Mouse (Mus musculus): ENCODE data around the gene Il17re.
A peak's percentile ranks its signal among the peaks of the same experiment; 100 is the strongest.

Il17re gene

DNA sequence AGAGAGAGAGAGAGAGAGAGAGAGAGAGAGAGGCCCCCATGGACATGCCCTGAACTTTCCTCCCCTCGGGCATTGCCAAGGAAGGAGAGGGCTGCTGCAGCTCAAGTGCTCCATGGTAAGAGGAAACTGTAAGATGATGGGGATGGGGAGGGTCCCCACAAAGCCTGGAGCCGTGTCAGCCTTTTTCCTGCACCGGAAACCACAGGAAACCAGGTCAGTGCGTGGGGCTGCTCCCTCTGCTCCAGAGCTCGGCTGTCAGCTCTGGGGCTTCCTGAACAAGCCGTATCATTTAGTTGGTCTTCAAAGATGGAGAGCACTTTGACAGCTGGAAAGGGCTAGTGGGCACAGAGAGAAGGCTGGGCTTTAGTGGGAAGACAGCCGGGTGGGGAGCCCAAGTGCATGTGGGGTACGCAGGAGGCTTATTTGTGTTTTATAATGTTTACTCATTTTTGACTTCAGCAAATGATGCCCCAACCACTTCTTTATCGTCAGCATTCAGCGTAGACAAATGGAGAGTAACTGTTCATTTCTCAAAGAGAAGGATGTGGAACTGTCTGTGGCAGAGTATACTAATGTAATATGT, at the start of gene Il17re:
Gene Il17re, plus strand, starts transcription at position 533 of the 583 bp plus-strand sequence.
- DNase-seq (ENCODE audit: low read depth): no peak

DNA sequence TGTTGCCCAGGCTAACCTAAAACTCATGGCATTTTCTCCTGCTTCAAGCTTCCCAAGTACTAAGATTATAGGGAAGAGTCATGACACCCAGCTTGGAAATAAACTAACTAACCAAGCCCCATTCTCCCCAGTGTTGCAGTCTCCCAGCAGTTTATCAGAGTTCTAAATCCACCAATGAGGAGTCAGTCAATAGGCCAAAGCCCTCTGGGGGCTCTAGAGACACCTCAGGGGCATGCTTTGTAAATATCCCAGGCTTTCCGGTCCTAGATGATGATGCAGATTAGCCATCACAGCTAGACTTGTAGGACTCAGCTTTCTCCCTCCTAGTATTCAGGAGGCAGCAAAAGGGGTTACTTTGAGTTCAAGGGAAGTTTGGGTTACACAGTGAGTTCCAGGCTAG, 48.3 kb upstream of the Il17re start:
- DNase-seq (ENCODE audit: low read depth): no peak

DNA sequence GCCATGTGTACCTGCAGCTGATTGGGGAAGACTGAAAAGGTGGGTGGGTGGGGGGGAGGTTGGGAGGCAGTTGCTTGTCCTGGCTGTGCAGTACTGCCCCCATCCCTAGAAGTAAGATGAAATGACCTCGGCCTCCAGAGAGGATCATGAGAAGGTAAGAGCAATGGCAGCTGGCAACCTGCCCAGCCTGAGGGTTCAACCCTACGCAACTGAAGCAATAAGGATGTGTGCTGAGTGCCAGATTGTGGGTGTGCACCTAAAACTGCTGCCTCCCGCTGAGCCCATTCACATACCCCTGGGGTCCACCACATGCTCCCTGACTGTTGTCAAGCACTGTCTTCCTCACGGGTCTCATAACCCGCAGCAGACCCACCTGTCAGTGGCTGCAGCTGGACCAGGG, 41.9 kb upstream of the Il17re start:
- DNase-seq (ENCODE audit: low read depth): no peak

DNA sequence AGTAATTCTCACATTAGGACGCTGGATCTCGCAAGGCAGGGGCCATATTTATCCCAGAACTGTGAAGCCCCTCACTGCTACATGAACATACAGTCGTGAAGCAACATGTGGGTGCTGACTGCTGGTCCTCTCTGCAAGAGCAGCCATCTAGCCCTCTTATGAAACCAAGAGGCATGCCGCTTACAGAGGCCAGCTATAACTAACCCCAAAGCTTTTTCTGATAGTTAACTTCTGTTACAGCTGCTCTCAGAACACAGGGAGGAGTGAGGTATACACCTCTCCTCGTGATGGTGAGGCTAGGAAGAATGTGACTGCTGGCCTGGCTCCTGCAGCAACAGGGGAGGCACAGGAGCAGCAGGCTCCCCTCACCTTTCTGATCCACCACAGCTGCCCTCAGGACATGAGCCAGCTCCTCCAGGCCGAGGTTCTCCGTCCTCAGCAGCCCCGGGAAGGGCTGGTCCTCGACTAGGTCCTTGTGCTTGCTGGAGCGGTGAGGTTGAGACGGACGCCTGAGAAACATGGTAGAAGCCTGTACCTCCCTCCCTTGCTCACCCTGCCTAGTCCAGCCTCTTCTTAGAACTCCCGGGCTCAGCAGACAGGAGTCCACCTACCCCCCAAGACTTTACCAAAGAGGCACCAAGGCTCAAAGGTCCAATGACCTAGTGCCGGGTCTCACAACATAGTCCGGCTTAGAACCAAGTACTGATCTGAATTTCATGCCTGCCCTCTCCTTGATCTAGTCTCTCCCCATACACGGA, 39.7 kb upstream of the Il17re start:
- DNase-seq (ENCODE audit: low read depth): no peak

DNA sequence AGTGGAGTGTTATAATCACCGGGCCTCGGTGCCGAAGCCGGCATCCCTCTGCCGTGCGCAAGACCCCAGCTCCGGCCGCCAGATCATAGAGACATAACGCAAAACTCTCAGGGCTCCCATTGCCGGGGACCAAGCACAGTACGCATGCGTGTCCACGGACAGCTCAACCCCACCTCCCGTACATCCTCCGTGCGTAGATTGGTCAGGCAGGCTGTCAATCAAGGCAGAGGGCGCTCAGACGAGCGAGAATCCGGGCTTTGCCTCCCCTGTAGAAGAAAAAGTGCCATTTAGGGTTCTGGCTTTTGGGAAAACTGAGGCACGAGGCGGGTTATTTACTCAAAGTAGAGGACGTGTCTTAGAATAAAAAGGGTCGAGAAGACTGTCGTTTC, 39.1 kb upstream of the Il17re start, which contains the start of gene Rpusd3:
Gene Rpusd3, minus strand, starts transcription at position 142 of the 389 bp plus-strand sequence.
- DNase-seq (ENCODE audit: low read depth): peak; percentile 99

DNA sequence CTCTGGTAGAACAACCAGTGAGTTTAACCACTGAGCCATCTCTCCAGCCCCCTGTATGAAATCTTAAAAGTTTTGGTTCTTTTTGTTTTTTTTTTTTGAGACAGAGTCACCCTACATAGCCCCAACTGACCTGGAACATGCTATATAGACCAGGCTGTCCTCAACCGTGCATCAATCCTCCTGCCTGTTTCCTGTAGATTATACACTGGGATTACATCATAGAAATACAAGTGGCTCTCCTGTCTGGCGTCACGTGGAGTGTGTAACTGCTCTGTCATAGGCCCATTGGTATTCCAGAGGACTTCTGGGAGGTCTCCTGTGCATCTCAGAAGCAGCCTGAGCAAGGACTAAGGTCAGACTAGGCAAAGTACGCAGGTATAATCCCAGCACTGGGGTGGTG, 35.3 kb upstream of the Il17re start:
- no peak for DNase-seq (ENCODE audit: low read depth)

DNA sequence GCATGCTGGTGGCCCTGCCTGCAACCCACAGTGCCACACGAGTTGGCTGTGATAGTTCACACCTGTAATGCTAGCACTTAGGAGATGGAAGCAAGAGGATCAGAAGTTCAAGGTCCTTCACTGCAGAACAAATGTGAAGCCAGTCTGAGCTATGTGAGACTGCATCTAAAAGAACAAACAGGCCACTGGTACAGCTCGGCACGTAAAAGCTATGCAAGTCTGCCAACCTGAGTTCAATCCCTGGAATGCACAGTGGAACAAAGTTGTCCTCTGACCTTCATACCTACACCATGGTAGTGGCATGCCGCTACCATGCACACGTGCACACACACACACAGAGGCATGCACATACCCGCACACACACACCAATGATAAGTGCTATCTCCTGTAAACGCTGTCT, 34.1 kb upstream of the Il17re start:
- no peak for DNase-seq (ENCODE audit: low read depth)

DNA sequence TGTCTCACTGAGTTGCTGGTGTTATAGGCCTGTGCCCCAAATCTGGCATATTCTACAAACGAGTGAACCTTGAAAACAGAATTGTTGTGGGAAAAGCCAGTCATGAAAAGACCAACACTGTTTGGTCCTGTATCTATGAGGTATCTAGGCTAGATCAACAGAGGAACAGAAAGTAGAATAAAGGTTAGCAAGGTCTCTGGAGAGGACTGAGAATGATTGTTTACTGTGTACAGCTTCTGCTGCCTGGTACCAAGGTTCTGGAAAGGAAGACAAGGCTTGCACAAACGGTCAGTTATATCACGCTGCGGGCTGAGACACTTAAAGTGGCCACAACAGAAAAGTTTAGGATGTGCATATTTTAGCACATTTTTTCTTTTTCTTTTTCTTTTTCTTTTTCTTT, 31.6 kb upstream of the Il17re start:
- DNase-seq (ENCODE audit: low read depth): no peak

DNA sequence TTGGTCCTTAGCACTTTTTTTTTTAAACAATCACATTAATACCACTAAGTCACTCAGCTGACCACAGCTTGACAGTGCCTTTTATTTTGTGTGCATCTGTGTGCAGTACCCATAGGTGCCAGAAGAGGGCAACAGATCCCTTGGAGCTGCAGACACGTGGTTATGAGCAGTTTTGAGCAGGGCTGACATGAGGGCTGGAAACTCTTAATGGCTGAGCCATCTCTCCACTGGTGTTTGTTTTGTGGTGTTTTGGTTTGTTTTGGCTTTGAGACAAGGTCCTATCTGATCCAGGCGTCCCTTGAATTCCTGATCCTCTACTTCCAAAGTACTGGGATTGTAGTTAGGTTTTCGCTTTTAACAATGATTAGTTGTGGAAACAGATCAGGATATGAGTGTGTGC, 30.9 kb upstream of the Il17re start:
- peak; percentile 69 for DNase-seq (ENCODE audit: low read depth)

DNA sequence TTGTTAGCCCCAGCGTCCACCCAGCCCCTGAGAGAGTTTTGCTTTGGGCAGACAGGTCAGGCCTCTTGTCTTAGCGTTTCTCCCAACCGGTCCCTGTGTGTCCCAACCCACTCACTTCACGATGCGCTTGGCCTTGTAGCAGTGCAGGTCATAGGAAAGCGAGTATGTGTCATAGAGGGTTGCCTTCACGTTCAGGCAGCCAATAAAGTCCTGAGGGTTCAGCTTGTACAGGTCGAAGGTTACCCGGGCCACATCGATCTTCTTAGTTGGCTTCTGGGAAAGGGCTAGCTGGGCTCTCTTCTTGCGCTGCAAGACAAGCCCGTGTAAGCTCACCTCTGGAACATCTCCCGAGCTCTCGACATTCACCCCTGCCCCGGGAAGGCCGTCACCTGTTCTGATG, 30.3 kb upstream of the Il17re start:
- no peak for DNase-seq (ENCODE audit: low read depth)

DNA sequence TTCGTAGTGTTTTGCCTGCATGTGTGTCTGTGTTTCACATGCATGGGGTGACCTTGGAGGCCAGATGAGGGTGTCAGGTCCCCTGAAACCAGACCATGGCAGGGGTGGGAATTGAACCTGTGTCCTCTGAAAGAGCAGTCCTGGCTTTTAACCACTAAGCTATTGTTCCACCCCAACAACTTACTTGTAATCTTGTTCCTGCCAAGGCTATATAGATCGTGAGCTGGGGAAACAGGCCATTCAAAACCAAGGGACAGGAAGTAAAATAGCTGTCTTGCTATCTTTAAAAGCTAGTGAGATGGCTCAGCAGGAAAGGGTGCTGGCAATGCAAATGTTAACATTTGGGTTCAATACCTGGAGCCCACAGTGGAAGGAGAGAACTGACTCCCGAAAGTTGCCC, 28.3 kb upstream of the Il17re start:
- DNase-seq (ENCODE audit: low read depth): no peak

DNA sequence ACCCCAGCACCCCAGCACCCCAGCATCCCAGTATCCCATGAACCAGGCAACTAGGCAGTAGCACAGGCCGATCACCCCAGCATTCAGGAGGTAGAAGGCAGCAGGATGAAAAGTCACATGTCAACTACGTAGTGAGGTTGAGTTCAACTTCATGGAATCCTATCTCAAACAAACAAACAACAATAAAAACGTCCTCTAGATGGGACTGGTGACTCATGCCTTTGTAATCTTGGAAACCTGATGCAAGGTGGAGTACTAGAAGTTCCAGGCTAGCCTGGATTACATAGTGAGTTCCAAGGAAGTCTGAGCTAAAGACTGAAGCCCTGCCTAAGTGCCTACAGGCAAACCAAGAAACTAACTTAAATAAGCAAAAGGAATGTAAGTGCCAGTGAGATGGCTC, 27.4 kb upstream of the Il17re start:
- DNase-seq (ENCODE audit: low read depth): no peak

DNA sequence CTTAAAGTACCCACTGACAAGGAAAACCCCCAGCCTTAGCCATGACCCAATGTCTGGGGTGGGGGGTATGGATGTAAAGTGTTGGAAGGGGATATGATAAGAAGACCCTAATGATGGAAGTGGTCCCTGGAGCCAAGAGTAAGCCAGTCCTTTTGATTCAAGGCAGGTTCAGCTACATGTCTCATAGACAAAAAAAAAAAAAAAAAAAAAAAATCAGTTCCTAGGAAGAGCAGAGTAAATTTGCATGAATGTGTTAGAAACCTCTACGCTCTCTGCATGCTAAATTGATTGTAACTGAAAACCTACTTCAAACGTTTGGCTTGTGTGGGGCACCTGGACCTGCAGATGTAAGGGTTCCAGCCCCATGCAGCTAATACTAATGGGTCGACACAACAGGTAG, 26.5 kb upstream of the Il17re start:
- DNase-seq (ENCODE audit: low read depth): no peak

DNA sequence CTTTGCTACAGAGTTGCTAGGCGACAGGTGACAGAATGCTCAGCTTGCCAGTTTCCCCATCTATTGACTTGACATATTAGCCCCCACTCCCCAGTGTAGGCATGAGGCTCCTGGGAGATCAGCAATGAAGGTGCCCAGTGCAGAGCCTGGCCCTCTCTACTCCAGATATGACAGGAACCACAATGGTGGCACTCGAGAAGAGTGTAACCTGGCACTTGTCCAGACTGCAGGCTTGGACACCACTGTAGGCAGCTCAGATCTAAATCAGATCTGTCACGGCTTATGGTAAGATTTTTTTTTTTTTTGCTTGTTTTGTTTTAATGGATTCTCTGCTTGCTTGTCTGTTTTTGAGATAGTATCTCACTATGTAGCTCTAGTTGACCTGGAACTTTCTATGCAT, 24.6 kb upstream of the Il17re start:
- no peak for DNase-seq (ENCODE audit: low read depth)

DNA sequence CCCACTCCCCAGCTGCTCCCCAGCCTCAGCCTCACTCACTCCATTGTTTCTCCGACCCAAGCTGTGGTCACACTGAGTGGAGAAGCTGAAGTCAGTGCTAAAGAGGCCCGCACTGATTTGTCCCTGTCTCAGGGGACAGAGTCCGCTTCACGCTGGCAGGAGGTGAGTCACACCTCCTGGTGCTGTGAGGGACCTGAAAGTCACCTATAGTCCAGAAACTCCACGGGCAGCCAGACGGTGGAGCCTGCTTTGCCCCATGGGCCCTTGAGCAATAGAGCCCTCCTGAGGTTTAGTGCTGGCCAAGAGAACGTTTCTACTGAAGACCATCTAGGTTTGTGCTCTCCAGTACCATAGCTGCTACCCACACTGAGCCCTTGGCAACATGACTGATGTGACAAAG, 23.6 kb upstream of the Il17re start:
- no peak for DNase-seq (ENCODE audit: low read depth)

DNA sequence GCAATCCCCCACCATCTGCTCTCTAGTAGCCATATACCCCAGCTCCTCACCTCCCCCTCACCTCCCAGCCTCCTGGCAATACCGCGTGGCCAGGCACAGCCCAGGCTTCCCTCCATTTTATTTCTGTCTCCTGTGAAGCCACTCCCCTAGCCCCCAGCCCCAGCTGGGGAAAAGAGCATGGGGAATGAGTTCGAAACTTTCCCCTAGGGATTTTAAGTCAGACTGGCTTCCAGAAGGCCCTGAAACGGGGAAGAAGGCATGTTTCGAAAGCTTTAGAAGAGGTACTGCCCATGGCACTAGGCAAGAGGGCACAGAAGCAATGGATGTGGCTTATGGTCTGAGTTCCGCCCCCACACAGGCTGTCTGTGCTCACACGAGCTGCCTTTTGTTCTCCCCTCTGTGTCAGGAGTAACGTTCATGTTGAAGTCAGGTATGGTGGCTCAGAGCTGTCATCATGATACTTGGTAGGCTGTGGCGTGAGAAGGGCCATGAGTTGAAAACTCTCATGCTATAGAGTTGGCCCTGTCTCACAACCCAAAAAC, 22.5 kb upstream of the Il17re start, which contains the start of gene Cidec:
Gene Cidec, minus strand, starts transcription at position 97 of the 542 bp plus-strand sequence.
- no peak for DNase-seq (ENCODE audit: low read depth)

DNA sequence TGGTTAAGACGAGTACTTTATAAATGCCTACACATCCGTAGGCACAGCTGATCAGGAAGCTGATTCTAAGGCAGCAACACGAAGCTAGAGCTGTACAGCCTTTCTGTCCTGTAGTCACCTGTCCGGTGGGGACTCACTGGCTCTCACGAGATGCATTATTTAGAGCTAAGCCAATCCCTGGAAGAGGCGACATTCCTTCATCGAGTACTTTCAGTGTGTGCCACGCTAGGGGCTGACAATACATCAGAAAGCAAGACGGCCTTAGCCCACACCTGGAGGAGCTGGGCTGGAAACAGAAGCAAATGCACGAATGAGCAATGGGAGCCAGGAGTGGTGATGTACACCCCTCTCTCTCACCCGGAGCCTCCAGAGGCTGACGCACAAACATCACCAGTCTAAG, 21.1 kb upstream of the Il17re start:
- DNase-seq (ENCODE audit: low read depth): no peak

DNA sequence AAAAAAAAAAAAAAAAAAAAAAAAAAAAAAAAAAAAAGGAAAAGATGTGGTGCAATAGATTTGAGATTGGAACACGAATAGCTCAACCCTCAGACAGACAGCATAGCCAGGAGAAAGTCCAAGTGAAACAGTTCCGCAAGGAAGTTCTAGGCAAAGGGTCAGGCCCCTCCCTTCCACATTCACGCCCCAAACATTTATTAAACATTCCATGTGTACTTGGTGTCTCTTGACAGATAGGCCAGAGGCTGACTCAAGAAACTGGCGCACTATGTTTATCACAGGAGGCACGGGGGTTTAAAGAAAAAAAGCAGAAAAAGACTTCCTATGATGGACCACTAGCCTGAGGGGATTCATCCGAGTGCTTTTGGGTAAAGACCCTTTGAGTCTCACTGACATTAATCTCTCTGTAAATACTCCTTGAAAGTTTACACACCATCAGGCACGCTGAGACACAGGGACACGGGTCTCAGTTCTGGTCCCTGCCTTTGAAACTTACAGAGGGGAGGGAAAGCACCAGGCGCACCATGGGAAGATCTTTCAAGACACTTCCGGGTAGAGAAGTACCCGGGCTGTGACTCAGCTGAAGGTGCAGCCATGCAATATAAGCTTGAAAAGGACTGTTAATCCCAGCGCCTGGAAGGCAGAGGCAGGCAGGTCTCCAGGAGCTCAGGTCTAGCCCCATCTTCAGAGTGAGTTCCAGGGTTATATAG, 19.4 kb upstream of the Il17re start:
- no peak for DNase-seq (ENCODE audit: low read depth)

DNA sequence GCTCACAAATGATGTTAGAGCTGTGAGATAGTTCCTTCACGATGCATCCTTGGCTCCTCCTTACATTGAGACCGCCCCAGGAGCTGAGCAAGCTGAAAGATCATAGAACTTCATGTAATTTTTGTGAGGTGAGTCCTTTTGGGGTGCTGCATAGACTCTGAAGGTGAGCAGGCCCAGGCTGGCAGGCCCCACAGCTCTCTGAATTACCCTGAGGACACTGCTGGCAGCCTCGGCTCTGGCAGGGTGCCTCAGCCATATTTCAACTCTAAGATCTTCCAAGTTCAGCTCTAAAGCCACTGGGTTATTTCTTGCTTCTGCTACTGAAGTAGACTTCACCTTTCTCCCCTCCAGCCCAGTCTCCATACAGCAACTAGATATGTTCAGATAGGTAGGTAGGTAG, 17.6 kb upstream of the Il17re start:
- no peak for DNase-seq (ENCODE audit: low read depth)

DNA sequence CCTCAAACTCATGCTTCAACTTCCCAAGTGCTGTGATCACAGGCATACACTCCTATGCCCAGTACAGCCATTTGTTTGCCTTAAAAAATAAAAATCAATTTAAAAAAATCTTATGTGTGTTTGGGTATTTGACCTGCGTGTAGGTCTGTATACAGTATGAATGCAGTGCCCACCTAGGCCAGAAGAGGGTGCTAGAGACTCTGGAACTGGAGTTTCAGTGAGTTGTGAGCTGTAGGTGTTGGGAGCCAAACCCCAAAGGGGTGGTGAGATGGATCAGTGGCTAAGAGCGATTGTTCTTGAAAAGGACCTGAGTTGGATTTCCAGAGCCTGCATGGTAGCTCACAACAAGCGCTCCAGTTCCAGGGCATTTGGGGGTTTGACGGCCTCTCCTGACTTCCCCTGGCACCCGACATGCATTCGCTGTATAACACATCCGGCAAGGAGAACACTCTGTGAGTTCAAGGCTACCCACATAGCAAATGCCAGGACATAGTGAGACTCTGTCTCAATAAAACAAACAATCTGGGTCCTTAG, 17.1 kb upstream of the Il17re start:
- DNase-seq (ENCODE audit: low read depth): peak; percentile 92

DNA sequence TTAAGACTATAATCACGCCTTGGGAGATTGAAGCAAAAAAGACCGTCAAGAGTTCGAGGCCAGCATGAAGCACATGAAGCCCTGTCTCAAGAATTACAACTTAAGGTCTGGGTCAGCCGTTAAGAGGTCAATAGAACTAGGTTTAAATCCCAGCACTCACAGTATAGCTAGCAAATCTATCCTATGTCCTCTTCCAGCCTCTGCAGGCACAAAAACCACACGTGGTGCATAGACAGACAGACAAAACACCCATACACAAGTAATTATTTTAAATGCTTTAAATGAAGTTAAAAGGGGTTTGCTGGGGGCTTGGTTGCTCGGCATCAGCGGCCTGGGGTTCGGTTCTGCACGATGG, 16.2 kb upstream of the Il17re start:
- no peak for DNase-seq (ENCODE audit: low read depth)

DNA sequence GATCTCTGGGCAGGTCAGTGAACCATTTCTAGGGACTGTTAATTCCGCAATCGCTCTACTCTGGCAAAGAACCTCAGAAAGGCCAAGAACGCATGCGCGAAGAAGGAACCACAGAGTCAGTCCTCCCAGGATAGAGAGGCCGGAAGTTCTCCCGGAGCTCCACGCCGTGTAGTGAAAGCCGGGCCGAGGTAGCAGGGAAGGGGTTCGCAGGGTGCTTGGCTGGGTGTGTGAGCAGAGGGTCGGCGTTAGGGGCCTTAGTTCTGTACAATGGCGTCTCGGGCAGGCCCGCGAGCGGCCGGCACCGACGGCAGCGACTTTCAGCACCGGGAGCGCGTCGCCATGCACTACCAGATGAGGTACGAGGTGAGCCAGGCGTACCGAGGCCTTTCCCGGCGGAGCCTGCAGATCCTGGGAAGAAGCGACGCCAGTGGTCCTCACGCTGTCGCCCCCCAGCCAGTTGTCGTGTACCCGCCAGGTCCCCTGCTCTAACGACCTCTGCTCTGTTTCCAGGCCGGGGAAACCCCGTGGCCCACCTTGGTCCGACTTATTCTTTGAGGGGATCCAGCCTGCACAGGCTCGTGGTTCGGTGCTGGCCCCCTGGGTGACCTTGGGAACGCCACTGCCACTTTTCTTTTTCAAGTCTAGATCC, 15.7 kb upstream of the Il17re start, which contains the start of gene Jagn1:
Gene Jagn1, plus strand, starts transcription at position 128 of the 649 bp plus-strand sequence.
- DNase-seq (ENCODE audit: low read depth): peak; percentile 96
